Mouse (Mus musculus): ENCODE measurements around the gene B4galt3. TPM values are rescaled to one million over a fixed set of nuclear protein-coding genes. Genes with fewer than 3 reads are reported as not detected.

Gene B4galt3
- polyA plus RNA-seq, 1 experiment from 2014 or later: 80.6 TPM

Other genes with a start within 250 kb of the B4galt3 start
- 5.8 and 9.8 TPM in 2 replicates for gene Fcgr3, start 205.4 kb upstream of the B4galt3 start, polyA plus RNA-seq (2016; fragmentation: Nextera tagmentation; extraction: Ambion mirVana)
- gene Cfap126, start 156.4 kb upstream of the B4galt3 start, polyA plus RNA-seq (2016; fragmentation: Nextera tagmentation; extraction: Ambion mirVana): 1.7 and 3.6 TPM in 2 replicates
- gene Sdhc, start 119.7 kb upstream of the B4galt3 start, polyA plus RNA-seq (2016; fragmentation: Nextera tagmentation; extraction: Ambion mirVana): 225 and 229 TPM in 2 replicates
- gene Mpz, start 119.6 kb upstream of the B4galt3 start, polyA plus RNA-seq (2016; fragmentation: Nextera tagmentation; extraction: Ambion mirVana): 0.33 and 0.94 TPM in 2 replicates
- 20.4 and 20.8 TPM in 2 replicates for gene Pcp4l1, start 74.1 kb upstream of the B4galt3 start, polyA plus RNA-seq (2016; fragmentation: Nextera tagmentation; extraction: Ambion mirVana)
- gene Nr1i3, start 56.4 kb upstream of the B4galt3 start, polyA plus RNA-seq (2016; fragmentation: Nextera tagmentation; extraction: Ambion mirVana): 0.11 and 0.47 TPM in 2 replicates
- 28.5 and 33.4 TPM in 2 replicates for gene Tomm40l, start 47.8 kb upstream of the B4galt3 start, polyA plus RNA-seq (2016; fragmentation: Nextera tagmentation; extraction: Ambion mirVana)
- gene Apoa2, start 45.3 kb upstream of the B4galt3 start, polyA plus RNA-seq (2016; fragmentation: Nextera tagmentation; extraction: Ambion mirVana): 2.9 and 6.6 TPM in 2 replicates
- 22.3 and 28.4 TPM in 2 replicates for gene Fcer1g, start 36.0 kb upstream of the B4galt3 start, polyA plus RNA-seq (2016; fragmentation: Nextera tagmentation; extraction: Ambion mirVana)
- gene Adamts4, start 19.9 kb upstream of the B4galt3 start, polyA plus RNA-seq (2016; fragmentation: Nextera tagmentation; extraction: Ambion mirVana): 8.2 and 9.2 TPM in 2 replicates
- 224 and 226 TPM in 2 replicates for gene Ndufs2, start 18.9 kb upstream of the B4galt3 start, polyA plus RNA-seq (2016; fragmentation: Nextera tagmentation; extraction: Ambion mirVana)
- gene Ppox, start 10.9 kb downstream of the B4galt3 start, polyA plus RNA-seq (2016; fragmentation: Nextera tagmentation; extraction: Ambion mirVana): 61.4 and 61.5 TPM in 2 replicates
- gene Usp21, start 17.7 kb downstream of the B4galt3 start, polyA plus RNA-seq (2016; fragmentation: Nextera tagmentation; extraction: Ambion mirVana): 113 and 119 TPM in 2 replicates
- gene Ufc1, start 24.7 kb downstream of the B4galt3 start, polyA plus RNA-seq (2016; fragmentation: Nextera tagmentation; extraction: Ambion mirVana): 106 TPM in 2 replicates
- gene Dedd, start 58.8 kb downstream of the B4galt3 start, polyA plus RNA-seq (2016; fragmentation: Nextera tagmentation; extraction: Ambion mirVana): 49.3 and 51.9 TPM in 2 replicates
- gene Nit1, start 75.3 kb downstream of the B4galt3 start, polyA plus RNA-seq (2016; fragmentation: Nextera tagmentation; extraction: Ambion mirVana): 45.9 and 49.7 TPM in 2 replicates
- 140 and 149 TPM in 2 replicates for gene Pfdn2, start 75.3 kb downstream of the B4galt3 start, polyA plus RNA-seq (2016; fragmentation: Nextera tagmentation; extraction: Ambion mirVana)
- 1.9 and 2.3 TPM in 2 replicates for gene Klhdc9, start 90.5 kb downstream of the B4galt3 start, polyA plus RNA-seq (2016; fragmentation: Nextera tagmentation; extraction: Ambion mirVana)
- gene Nectin4, start 99.8 kb downstream of the B4galt3 start, polyA plus RNA-seq (2016; fragmentation: Nextera tagmentation; extraction: Ambion mirVana): 0.88 and 1.4 TPM in 2 replicates
- 1.0 and 1.4 TPM in 2 replicates for gene Arhgap30, start 118.6 kb downstream of the B4galt3 start, polyA plus RNA-seq (2016; fragmentation: Nextera tagmentation; extraction: Ambion mirVana)
- gene Usf1, start 141.0 kb downstream of the B4galt3 start, polyA plus RNA-seq (2016; fragmentation: Nextera tagmentation; extraction: Ambion mirVana): 175 and 190 TPM in 2 replicates
- 9.9 and 10.5 TPM in 2 replicates for gene Tstd1, start 148.5 kb downstream of the B4galt3 start, polyA plus RNA-seq (2016; fragmentation: Nextera tagmentation; extraction: Ambion mirVana)
- gene F11r, start 167.2 kb downstream of the B4galt3 start, polyA plus RNA-seq (2016; fragmentation: Nextera tagmentation; extraction: Ambion mirVana): 10.1 and 12.4 TPM in 2 replicates
- 19.0 and 21.8 TPM in 2 replicates for gene Alyref2, start 233.2 kb downstream of the B4galt3 start, polyA plus RNA-seq (2016; fragmentation: Nextera tagmentation; extraction: Ambion mirVana)

All from midbrain, embryonic 12.5 days (tissue).